Mouse (Mus musculus) ES-Bruce4 (cell line): Measurements from ENCODE around the gene Depdc5.

ENCODE experiments used
- CTCF ChIP-seq: IDR thresholded peaks from one replicate; pipeline ENCODE4 v1.8.1; 2011; ENCODE audit warnings: low read depth, low read length
- EP300 ChIP-seq: IDR thresholded peaks from 2 replicates; pipeline ENCODE4 v1.6.1; 2011; ENCODE audit warnings: low read depth, low read length; ENCODE audit not compliant: insufficient read depth
- POLR2A ChIP-seq: IDR thresholded peaks from one replicate; pipeline ENCODE4 v1.8.1; 2011; ENCODE audit warnings: low read length; ENCODE audit not compliant: insufficient read depth

GRCm38 (mm10) chr5:32852026-32852425, 11.5 kb upstream of the Depdc5 start:
- TF ChIP-seq EP300 (no peak), POLR2A (no peak), CTCF (no peak)
